Mouse (Mus musculus) kidney, adult 2 months (tissue): ENCODE results near the gene Ceacam18.

Experiments
- CTCF ChIP-seq: fragments of 200-500 bp; conservative IDR thresholded peaks from 2 replicates; pipeline ENCODE4 v1.5.1; 2011; ENCODE audit warnings: low read depth, mild to moderate bottlenecking, control low read depth, low read length, moderate library complexity, mixed read lengths; ENCODE audit not compliant: insufficient read depth, insufficient read length
- POLR2A ChIP-seq: fragments of 200-500 bp; IDR thresholded peaks from one replicate; pipeline ENCODE4 v1.6.1; 2011; ENCODE audit warnings: low read depth, low read length, control low read depth

- TF ChIP-seq CTCF (no peak), POLR2A (no peak)
Observed at GRCm38 (mm10) chr7:43671064-43671808, 36.7 kb downstream of the Ceacam18 start.
